Comparison of ENCODE assay signal across 16 mouse cellular contexts in genomic region chr14:86619637-86620036, GRCm38 (mm10).
DNase-seq lines count a peak whose midpoint lies in the region; ATAC-seq lines count a peak whose summit lies in the region.
"Had no signal": no experiment of that assay in that cellular context is flagged by ENCODE, and none has a peak within 500 bp of the region (broad histone marks: within the 10 kb centered on the region; RNA-seq: fewer than 3 reads in every experiment).

No protein-coding gene starts in this region.

- no peak overlapping the region for H3K4me3 ChIP-seq in kidney, embryonic 14.5 days (ENCODE audit: low read length)
- H3K4me3 ChIP-seq in midbrain, embryonic 13.5 days (replicated peaks), result no peak overlapping the region
- no peak overlapping the region for H3K4me3 ChIP-seq in midbrain, embryonic 15.5 days
- H3K4me3 ChIP-seq: embryonic facial prominence, embryonic 12.5 days; forebrain, embryonic 15.5 days had no signal

- H3K36me3 ChIP-seq in kidney, embryonic 14.5 days (ENCODE audit: control insufficient read depth, insufficient read depth, low read length), result no peaks in the 10 kb centered on the region
- no peaks in the 10 kb centered on the region for H3K36me3 ChIP-seq in midbrain, embryonic 13.5 days
- no peaks in the 10 kb centered on the region for H3K36me3 ChIP-seq in midbrain, embryonic 15.5 days (replicated peaks)
- H3K36me3 ChIP-seq: embryonic facial prominence, embryonic 12.5 days; forebrain, embryonic 15.5 days had no signal

- H3K27ac ChIP-seq in kidney, embryonic 14.5 days (ENCODE audit: low read depth, low read length), result no peak overlapping the region
- no peak overlapping the region for H3K27ac ChIP-seq in midbrain, embryonic 13.5 days
- no peak overlapping the region for H3K27ac ChIP-seq in midbrain, embryonic 15.5 days
- H3K27ac ChIP-seq: embryonic facial prominence, embryonic 12.5 days; forebrain, embryonic 15.5 days; hindbrain, embryonic 14.5 days had no signal

- peak; percentile 4 for DNase-seq in embryo, embryonic 10.5 days (ENCODE audit: low spot score)
- no peak for DNase-seq in embryo, embryonic 9.5 days (ENCODE audit: extremely low spot score)
- no peak for DNase-seq in kidney, adult 18-20 months
- DNase-seq: adrenal gland, postnatal 25 days; cerebellum, adult 2 months; cerebellum, postnatal 10 days; gastrocnemius, postnatal 36 days; heart, adult 11 months; heart, postnatal 10 days had no signal

- peak; percentile 88; the same call in 1 of the 2 replicates for ATAC-seq in kidney, embryonic 14.5 days (ENCODE audit: low FRiP score, low TSS enrichment)
- 0 out of 2 replicates have a peak, but pooled peaks have one; percentile 20 for ATAC-seq in midbrain, embryonic 13.5 days
- no peak for ATAC-seq in midbrain, embryonic 15.5 days (replicated peaks)
- ATAC-seq: forebrain, embryonic 15.5 days; intestine, embryonic 16.5 days had no signal

- WGBS in kidney, embryonic 14.5 days, result 17% methylated on average over 5 of the region's 5 CpGs
- 57% methylated on average over 5 of the region's 5 CpGs for WGBS in midbrain, embryonic 13.5 days
- 56% methylated on average over 5 of the region's 5 CpGs for WGBS in midbrain, embryonic 15.5 days

- no peaks in the 10 kb centered on the region for H3K27me3 ChIP-seq in kidney, embryonic 14.5 days (ENCODE audit: control insufficient read depth, insufficient read depth, low read length)
- H3K27me3 ChIP-seq in midbrain, embryonic 13.5 days, result no peaks in the 10 kb centered on the region
- no peaks in the 10 kb centered on the region for H3K27me3 ChIP-seq in midbrain, embryonic 15.5 days (replicated peaks)
- H3K27me3 ChIP-seq: embryonic facial prominence, embryonic 12.5 days; forebrain, embryonic 15.5 days had no signal

- H3K9ac ChIP-seq in kidney, embryonic 14.5 days (ENCODE audit: low read depth, low read length), result no peak overlapping the region
- no peak overlapping the region for H3K9ac ChIP-seq in midbrain, embryonic 13.5 days (replicated peaks)
- H3K9ac ChIP-seq in midbrain, embryonic 15.5 days, result no peak overlapping the region
- H3K9ac ChIP-seq: embryonic facial prominence, embryonic 12.5 days; forebrain, embryonic 15.5 days; hindbrain, embryonic 14.5 days had no signal

- H3K4me2 ChIP-seq in kidney, embryonic 14.5 days (replicated peaks; ENCODE audit: low read depth, low read length), result no peak overlapping the region
- no peak overlapping the region for H3K4me2 ChIP-seq in midbrain, embryonic 13.5 days (replicated peaks)
- no peak overlapping the region for H3K4me2 ChIP-seq in midbrain, embryonic 15.5 days
- H3K4me2 ChIP-seq: embryonic facial prominence, embryonic 12.5 days; forebrain, embryonic 15.5 days; hindbrain, embryonic 14.5 days had no signal

- H3K9me3 ChIP-seq in kidney, embryonic 14.5 days (ENCODE audit: control insufficient read depth, low read length), result no peaks in the 10 kb centered on the region
- no peaks in the 10 kb centered on the region for H3K9me3 ChIP-seq in midbrain, embryonic 13.5 days
- H3K9me3 ChIP-seq in midbrain, embryonic 15.5 days, result no peaks in the 10 kb centered on the region
- H3K9me3 ChIP-seq: embryonic facial prominence, embryonic 12.5 days; forebrain, embryonic 15.5 days had no signal

- no peaks in the 10 kb centered on the region for H3K4me1 ChIP-seq in kidney, embryonic 14.5 days (ENCODE audit: control insufficient read depth, insufficient read depth, low read length)
- no peaks in the 10 kb centered on the region; the same call in 1 of the 2 replicates for H3K4me1 ChIP-seq in midbrain, embryonic 13.5 days (replicated peaks)
- no peaks in the 10 kb centered on the region for H3K4me1 ChIP-seq in midbrain, embryonic 15.5 days
- H3K4me1 ChIP-seq: embryonic facial prominence, embryonic 12.5 days; forebrain, embryonic 15.5 days had no signal
